Mouse (Mus musculus): ENCODE results near the gene Msx3. TPM values are rescaled to one million over a fixed set of nuclear protein-coding genes. Genes with fewer than 3 reads are reported as not detected.

The Msx3 gene
- polyA plus RNA-seq, 1 experiment from 2014 or later: 1.2 TPM

GRCm38 (mm10) chr7:140077698-140078097 is 28.8 kb upstream of the Msx3 start:
- Histone ChIP-seq H3K4me3 (no peak overlapping the region), H3K27me3 (replicated peaks) (peaks cover 12% of the 10 kb centered on the region), H3K36me3 (replicated peaks) (peaks cover 8% of the 10 kb centered on the region; the same call in 1 of the 2 replicates), H3K27ac (no peak overlapping the region), H3K9me3 (no peaks in the 10 kb centered on the region), H3K4me1 (peaks cover 26% of the 10 kb centered on the region), H3K4me2 (no peak overlapping the region), H3K9ac (no peak overlapping the region)
- 83% methylated on average over 6 of the region's 6 CpGs for WGBS
- no peak for ATAC-seq (replicated peaks)

- H3K27me3 ChIP-seq (replicated peaks): peaks cover 76% of the 10 kb centered on the region
- no peaks in the 10 kb centered on the region for H3K4me1 ChIP-seq
- WGBS: 29% methylated on average over 39 of the region's 39 CpGs
- no peaks in the 10 kb centered on the region for H3K9me3 ChIP-seq
- ATAC-seq (replicated peaks): no peak
- no peak overlapping the region for H3K9ac ChIP-seq
- H3K4me3 ChIP-seq: no peak overlapping the region
- H3K36me3 ChIP-seq (replicated peaks): peaks cover 18% of the 10 kb centered on the region; the same call in 1 of the 2 replicates
- H3K27ac ChIP-seq: no peak overlapping the region
- peak overlapping the region; percentile 11; the same call in 1 of the 2 replicates for H3K4me2 ChIP-seq
Measured at GRCm38 (mm10) chr7:140070042-140070711, 21.3 kb upstream of the Msx3 start.

GRCm38 (mm10) chr7:140067397-140067796 is 18.5 kb upstream of the Msx3 start:
- 68% methylated on average over 6 of the region's 6 CpGs for WGBS
- H3K4me1 ChIP-seq: no peaks in the 10 kb centered on the region
- peaks cover 9% of the 10 kb centered on the region; the same call in 1 of the 2 replicates for H3K36me3 ChIP-seq (replicated peaks)
- no peak overlapping the region for H3K9ac ChIP-seq
- H3K27ac ChIP-seq: no peak overlapping the region
- no peak for ATAC-seq (replicated peaks)
- H3K4me3 ChIP-seq: no peak overlapping the region
- H3K27me3 ChIP-seq (replicated peaks): peaks cover 85% of the 10 kb centered on the region
- H3K9me3 ChIP-seq: no peaks in the 10 kb centered on the region
- no peak overlapping the region for H3K4me2 ChIP-seq

GRCm38 (mm10) chr7:140063092-140063491 is 14.2 kb upstream of the Msx3 start:
- Histone ChIP-seq H3K4me1 (peaks cover 37% of the 10 kb centered on the region), H3K27ac (no peak overlapping the region), H3K27me3 (replicated peaks) (peaks cover 60% of the 10 kb centered on the region), H3K4me3 (no peak overlapping the region), H3K9ac (no peak overlapping the region), H3K36me3 (replicated peaks) (no peaks in the 10 kb centered on the region), H3K4me2 (no peak overlapping the region), H3K9me3 (no peaks in the 10 kb centered on the region)
- no peak for ATAC-seq (replicated peaks)
- WGBS: 15% methylated on average over 7 of the region's 7 CpGs

- no peak for ATAC-seq (replicated peaks)
- Histone ChIP-seq H3K27ac (no peak overlapping the region), H3K4me1 (peaks cover 44% of the 10 kb centered on the region), H3K36me3 (replicated peaks) (no peaks in the 10 kb centered on the region), H3K4me2 (no peak overlapping the region), H3K9me3 (no peaks in the 10 kb centered on the region), H3K4me3 (no peak overlapping the region), H3K27me3 (replicated peaks) (peaks cover 52% of the 10 kb centered on the region), H3K9ac (no peak overlapping the region)
- 12% methylated on average over 11 of the region's 11 CpGs for WGBS
Measured at GRCm38 (mm10) chr7:140062307-140062706, 13.4 kb upstream of the Msx3 start.

GRCm38 (mm10) chr7:140061832-140062130 is 12.9 kb upstream of the Msx3 start:
- Histone ChIP-seq H3K9ac (peak overlapping the region; percentile 45; the same call in 1 of the 2 replicates), H3K4me1 (peaks cover 49% of the 10 kb centered on the region), H3K27me3 (replicated peaks) (peaks cover 51% of the 10 kb centered on the region), H3K4me3 (peak overlapping the region; percentile 34), H3K9me3 (no peaks in the 10 kb centered on the region), H3K27ac (no peak overlapping the region), H3K4me2 (peak overlapping the region; percentile 67), H3K36me3 (replicated peaks) (no peaks in the 10 kb centered on the region)
- no peak for ATAC-seq (replicated peaks)
- 1% methylated on average over 6 of the region's 6 CpGs for WGBS

GRCm38 (mm10) chr7:140060936-140061831 is 12.3 kb upstream of the Msx3 start:
- H3K4me2 ChIP-seq: peak overlapping the region; percentile 67
- H3K9me3 ChIP-seq: no peaks in the 10 kb centered on the region
- peaks cover 51% of the 10 kb centered on the region for H3K27me3 ChIP-seq (replicated peaks)
- WGBS: under 1% methylated on average over 47 of the region's 47 CpGs
- peak; percentile 40 for ATAC-seq (replicated peaks)
- H3K36me3 ChIP-seq (replicated peaks): no peaks in the 10 kb centered on the region
- peaks cover 50% of the 10 kb centered on the region for H3K4me1 ChIP-seq
- H3K9ac ChIP-seq: peak overlapping the region; percentile 45
- no peak overlapping the region for H3K27ac ChIP-seq
- peak overlapping the region; percentile 34 for H3K4me3 ChIP-seq

GRCm38 (mm10) chr7:140059601-140060000 is 10.7 kb upstream of the Msx3 start:
- Histone ChIP-seq H3K27ac (no peak overlapping the region), H3K27me3 (replicated peaks) (peaks cover 43% of the 10 kb centered on the region), H3K36me3 (replicated peaks) (no peaks in the 10 kb centered on the region), H3K9me3 (no peaks in the 10 kb centered on the region), H3K4me3 (no peak overlapping the region), H3K4me1 (peaks cover 50% of the 10 kb centered on the region), H3K4me2 (no peak overlapping the region), H3K9ac (no peak overlapping the region)
- ATAC-seq (replicated peaks): no peak
- WGBS: 10% methylated on average over 4 of the region's 4 CpGs

GRCm38 (mm10) chr7:140058528-140058927 is 9.6 kb upstream of the Msx3 start:
- Histone ChIP-seq H3K9ac (peak overlapping the region; percentile 66), H3K27me3 (replicated peaks) (peaks cover 42% of the 10 kb centered on the region), H3K36me3 (replicated peaks) (no peaks in the 10 kb centered on the region), H3K4me1 (peaks cover 50% of the 10 kb centered on the region), H3K27ac (peak overlapping the region; percentile 81), H3K4me3 (peak overlapping the region; percentile 46), H3K4me2 (peak overlapping the region; percentile 78), H3K9me3 (no peaks in the 10 kb centered on the region)
- WGBS: 4% methylated on average over 7 of the region's 7 CpGs
- ATAC-seq (replicated peaks): no peak

GRCm38 (mm10) chr7:140057413-140058407 is 8.8 kb upstream of the Msx3 start:
- peak overlapping the region; percentile 78 for H3K4me2 ChIP-seq
- H3K9ac ChIP-seq: peak overlapping the region; percentile 66
- peaks cover 46% of the 10 kb centered on the region for H3K27me3 ChIP-seq (replicated peaks)
- peaks cover 50% of the 10 kb centered on the region for H3K4me1 ChIP-seq
- H3K27ac ChIP-seq: peak overlapping the region; percentile 81
- H3K9me3 ChIP-seq: no peaks in the 10 kb centered on the region
- no peaks in the 10 kb centered on the region for H3K36me3 ChIP-seq (replicated peaks)
- peak overlapping the region; percentile 46 for H3K4me3 ChIP-seq
- ATAC-seq (replicated peaks): peak; percentile 73
- 2% methylated on average over 53 of the region's 53 CpGs for whole genome bisulfite sequencing

GRCm38 (mm10) chr7:140054124-140054523 is 5.2 kb upstream of the Msx3 start:
- peaks cover 69% of the 10 kb centered on the region for H3K27me3 ChIP-seq (replicated peaks)
- H3K4me3 ChIP-seq: no peak overlapping the region
- no peak overlapping the region for H3K27ac ChIP-seq
- H3K36me3 ChIP-seq (replicated peaks): no peaks in the 10 kb centered on the region
- H3K9ac ChIP-seq: no peak overlapping the region
- no peak overlapping the region for H3K4me2 ChIP-seq
- WGBS: 82% methylated on average over 4 of the region's 4 CpGs
- no peak for ATAC-seq (replicated peaks)
- peaks cover 29% of the 10 kb centered on the region for H3K4me1 ChIP-seq
- no peaks in the 10 kb centered on the region for H3K9me3 ChIP-seq
